Mouse (Mus musculus) cortical plate, adult 2 months (tissue): Measurements from ENCODE around the gene Hscb.

Source experiments
- CTCF ChIP-seq: fragments of 200-500 bp; IDR thresholded peaks from 2 replicates; pipeline ENCODE4 v1.5.1; 2011; ENCODE audit warnings: mild to moderate bottlenecking, control low read depth, low read length; ENCODE audit not compliant: insufficient read depth; ENCODE audit errors: extremely low read depth
- POLR2A ChIP-seq: fragments of 200-500 bp; IDR thresholded peaks from 2 replicates; pipeline ENCODE4 v1.6.1; 2011; ENCODE audit warnings: mild to moderate bottlenecking, low read length, control low read depth; ENCODE audit not compliant: insufficient read depth; ENCODE audit errors: extremely low read depth

DNA sequence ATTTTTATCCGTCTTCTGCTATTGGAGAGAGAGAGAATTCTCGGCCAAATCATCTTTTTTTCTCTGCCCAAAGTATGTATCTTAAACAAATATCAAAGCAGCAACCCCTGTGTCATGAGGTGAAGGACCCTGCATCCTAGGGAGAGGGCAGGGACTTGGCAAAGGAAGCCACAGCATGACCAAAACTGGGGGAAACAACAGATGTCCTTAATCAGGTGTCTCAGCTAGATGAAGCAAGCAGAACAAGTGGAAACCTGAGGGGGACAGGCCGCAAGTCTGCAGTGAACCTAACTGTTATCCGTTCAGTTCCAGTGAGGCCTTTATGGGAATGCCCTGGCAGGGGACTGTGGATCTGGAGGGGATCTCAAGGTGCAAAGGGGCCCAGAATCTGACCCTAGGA, 32.1 kb downstream of the Hscb start:
- no peak for TF ChIP-seq CTCF
- TF ChIP-seq POLR2A: no peak
